Mouse (Mus musculus): ENCODE data around the gene Cirbp.

GRCm38 (mm10) chr10:80144864-80145838, 20.6 kb upstream of the Cirbp start:
- TF ChIP-seq POLR2A (IDR thresholded peaks at IDR 0.05; ENCODE audit: borderline replicate concordance, extremely low read depth, low read depth, low read length) (peak; percentile 21; the same call in 1 of the 2 replicates), CTCF (IDR thresholded peaks at IDR 0.05; ENCODE audit: insufficient read depth, low read length) (peak; percentile 91)
